Mouse (Mus musculus) testis, adult 2 months (tissue): ENCODE measurements around the gene Cd163.

Experiments
- CTCF ChIP-seq: fragments of 200-500 bp; IDR thresholded peaks from 2 replicates; pipeline ENCODE4 v1.5.1; 2012; ENCODE audit warnings: low read depth, mild to moderate bottlenecking, inconsistent platforms, low read length, moderate library complexity; ENCODE audit not compliant: control insufficient read depth, insufficient read depth, insufficient replicate concordance
- POLR2A ChIP-seq: fragments of 200-500 bp; IDR thresholded peaks from 2 replicates; pipeline ENCODE4 v1.6.1; 2012; ENCODE audit warnings: low read depth, mild to moderate bottlenecking, inconsistent platforms, low read length, moderate library complexity; ENCODE audit not compliant: control insufficient read depth

- TF ChIP-seq POLR2A = no peak
- no peak for TF ChIP-seq CTCF
Measured at GRCm38 (mm10) chr6:124376311-124376710, 71.9 kb downstream of the Cd163 start.
